Mouse (Mus musculus): Measurements from ENCODE around the gene Acot2. TPM values are rescaled to one million over a fixed set of nuclear protein-coding genes. Genes with fewer than 3 reads are reported as not detected.
"Not testable (repeated sequence)": the region's sequence is repeated elsewhere in the genome, so short reads cannot be mapped to it uniquely, and the experiment has no call there.

Acot2 gene
- polyA plus RNA-seq, 1 experiment, result not detected

GRCm38 (mm10) chr12:84023052-84023745 is 35.5 kb downstream of the Acot2 start:
- TF ChIP-seq GATA1 (IDR thresholded peaks at IDR 0.05; ENCODE audit: low read length), result no peak

DNA sequence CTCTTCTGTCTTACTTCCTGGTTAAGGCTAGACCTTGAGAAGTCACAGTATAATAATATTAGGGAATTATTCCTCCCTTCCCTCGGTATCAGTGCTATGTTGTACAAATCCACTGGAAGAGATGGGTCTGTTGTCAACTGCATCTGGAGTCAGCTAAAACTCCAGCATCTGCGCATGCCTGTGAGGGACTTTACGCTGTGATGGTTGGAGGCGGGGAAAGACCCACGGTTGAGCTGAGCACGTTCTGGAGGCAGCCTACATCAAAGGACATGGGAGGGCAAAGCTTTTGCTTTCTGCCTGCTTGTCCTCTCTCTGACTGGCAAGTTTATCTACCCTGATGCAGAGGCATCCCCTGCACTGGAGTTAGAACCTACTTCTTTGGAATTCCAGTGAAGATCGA is 38.2 kb downstream of the Acot2 start:
- no peak for TF ChIP-seq GATA1 (IDR thresholded peaks at IDR 0.05; ENCODE audit: low read length)

DNA sequence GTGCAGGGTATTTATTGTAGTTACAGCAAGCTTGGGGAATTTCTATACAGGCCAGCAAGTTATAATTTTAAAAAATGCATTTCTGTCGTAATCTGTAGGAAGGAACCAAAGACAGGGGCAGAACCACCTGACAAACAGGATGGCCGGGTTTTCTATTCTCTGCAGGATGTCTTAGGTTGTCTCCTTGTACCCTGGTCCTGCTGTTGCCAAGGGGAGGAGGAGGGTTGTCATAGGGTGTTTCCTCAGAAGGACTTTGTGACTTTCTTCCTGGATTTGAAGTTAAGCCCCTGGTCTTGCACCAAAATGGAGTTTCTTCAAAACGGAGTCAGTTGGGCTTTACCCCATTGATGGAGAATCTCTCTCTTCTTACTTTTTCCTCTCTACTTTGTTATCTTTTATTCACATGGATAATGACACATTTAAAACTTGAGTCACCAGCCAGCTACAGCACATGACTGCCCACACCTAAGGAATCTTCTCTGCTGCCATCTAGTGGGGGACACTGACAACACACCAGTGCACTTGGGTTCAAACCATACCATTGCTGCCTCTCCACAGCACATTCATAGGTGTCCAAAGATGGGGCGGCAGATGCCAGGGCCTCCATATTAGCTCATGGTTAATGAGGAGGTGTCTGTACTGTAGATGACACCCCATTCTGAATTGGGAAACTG is 43.1 kb downstream of the Acot2 start:
- TF ChIP-seq GATA1 (IDR thresholded peaks at IDR 0.05; ENCODE audit: low read length), result no peak

DNA sequence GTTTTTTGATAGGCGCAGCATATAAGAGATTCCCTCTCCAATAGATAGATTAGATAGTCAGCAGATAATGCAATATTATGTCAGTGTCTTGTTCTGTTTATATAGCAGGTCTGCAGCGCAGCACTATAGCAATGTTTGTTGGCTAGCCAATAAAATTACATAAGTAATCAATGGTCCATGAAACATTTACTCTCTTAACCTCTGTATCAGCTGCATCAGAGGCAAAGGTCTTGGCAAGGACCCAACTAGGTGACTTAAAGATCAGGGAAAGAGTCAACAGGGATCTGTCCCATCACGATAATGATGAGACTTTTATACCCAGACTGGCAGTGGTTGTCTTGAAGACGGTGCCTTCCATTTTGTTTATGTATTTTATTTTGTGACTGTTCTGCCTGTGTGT is 45.2 kb downstream of the Acot2 start:
- no peak for TF ChIP-seq GATA1 (IDR thresholded peaks at IDR 0.05; ENCODE audit: low read length)

- TF ChIP-seq GATA1 (IDR thresholded peaks at IDR 0.05; ENCODE audit: low read length), result no peak
Measured at GRCm38 (mm10) chr12:84034108-84034507, 46.4 kb downstream of the Acot2 start.

DNA sequence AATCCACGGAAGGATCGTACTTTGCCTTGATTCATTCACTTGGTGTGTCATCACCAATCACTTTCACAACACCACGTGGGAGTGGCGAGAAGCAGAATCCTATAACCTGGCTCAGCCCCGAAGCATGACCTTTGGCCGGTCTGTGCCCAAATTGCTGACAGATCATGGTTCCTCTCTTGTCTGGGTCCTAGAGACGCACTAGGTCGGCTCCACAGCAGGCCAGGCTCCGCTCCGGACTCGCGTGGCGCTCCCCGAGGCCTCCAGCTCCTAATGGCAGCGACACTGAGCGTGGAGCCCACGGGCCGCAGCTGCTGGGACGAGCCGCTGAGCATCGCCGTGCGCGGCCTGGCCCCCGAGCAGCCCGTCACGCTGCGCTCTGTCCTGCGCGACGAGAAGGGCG is 50.6 kb downstream of the Acot2 start, which contains the start of gene Acot4:
Gene Acot4 (plus strand): TSS at position 139 of the 400 bp plus-strand sequence.
- TF ChIP-seq GATA1 (IDR thresholded peaks at IDR 0.05; ENCODE audit: low read length), result not testable (repeated sequence)

GRCm38 (mm10) chr12:84038691-84039111 is 51.0 kb downstream of the Acot2 start, which contains the start of gene Gm49366:
Gm49366 (plus strand) TSS chr12:84038935.
- not testable (repeated sequence) for TF ChIP-seq GATA1 (IDR thresholded peaks at IDR 0.05; ENCODE audit: low read length)

- no peak for TF ChIP-seq GATA1 (IDR thresholded peaks at IDR 0.05; ENCODE audit: low read length)
Measured at GRCm38 (mm10) chr12:84042248-84042647, 54.6 kb downstream of the Acot2 start.

Other genes starting within 250 kb of the Acot2 start
- not detected in 2 replicates for gene Papln, start 224.2 kb upstream of the Acot2 start, polyA plus RNA-seq (2012)
- 24.1 and 25.9 TPM in 2 replicates for gene Numb, start 65.9 kb upstream of the Acot2 start, polyA plus RNA-seq (2012)
- gene Riox1, start 37.3 kb upstream of the Acot2 start, polyA plus RNA-seq (2012), result 89.8 and 95.7 TPM in 2 replicates
- not detected in 2 replicates for gene Heatr4, start 3.0 kb upstream of the Acot2 start, polyA plus RNA-seq (2012)
- gene Acot1, start 21.6 kb downstream of the Acot2 start, polyA plus RNA-seq (2012), result not detected in 2 replicates
- not detected in 2 replicates for gene Acot4, start 50.5 kb downstream of the Acot2 start, polyA plus RNA-seq (2012)
- not detected in 2 replicates for gene Gm49366, start 51.1 kb downstream of the Acot2 start, polyA plus RNA-seq (2012)
- not detected in 2 replicates for gene Acot3, start 64.3 kb downstream of the Acot2 start, polyA plus RNA-seq (2012)
- gene Acot5, start 81.5 kb downstream of the Acot2 start, polyA plus RNA-seq (2012), result not detected in 2 replicates
- not detected in 2 replicates for gene Acot6, start 112.8 kb downstream of the Acot2 start, polyA plus RNA-seq (2012)
- gene Dnal1, start 126.5 kb downstream of the Acot2 start, polyA plus RNA-seq (2012), result not detected in 2 replicates
- 0.11 and 0.14 TPM in 2 replicates for gene Pnma1, start 160.6 kb downstream of the Acot2 start, polyA plus RNA-seq (2012)
- gene Elmsan1, start 231.0 kb downstream of the Acot2 start, polyA plus RNA-seq (2012), result 101 and 107 TPM in 2 replicates

Measured in G1E-ER4 (cell line).